Mouse (Mus musculus) layer of hippocampus, adult 8-10 months (tissue): ENCODE data around the gene Chd3. TPM values are rescaled to one million over a fixed set of nuclear protein-coding genes. Genes with fewer than 3 reads are reported as not detected.

ENCODE experiments used
- DNase-seq, 2 experiments: peaks; one replicate each; pipeline ENCODE4 v3.0.0; 2022; ENCODE audit warnings: low spot score in 2 of 2
- total RNA-seq, 4 experiments: library from RNA; stranded (reverse); gene quantifications; 2 replicates each; pipeline ENCODE4 v1.2.4; 2022

Gene Chd3
- total RNA-seq, 4 experiments from 2014 or later = 435 to 510 (median 495) TPM

- DNase-seq = no peak
Measured at GRCm38 (mm10) chr11:69366855-69367615, 2.2 kb downstream of the Chd3 start.

- DNase-seq = peak; percentile 92 to 93
Measured at GRCm38 (mm10) chr11:69366157-69366854, 2.9 kb downstream of the Chd3 start.

- no peak for DNase-seq
Measured at GRCm38 (mm10) chr11:69365722-69366121, 3.5 kb downstream of the Chd3 start.

GRCm38 (mm10) chr11:69364910-69365309, 4.3 kb downstream of the Chd3 start:
- peak; percentile 88 to 95 for DNase-seq

GRCm38 (mm10) chr11:69364376-69364775, 4.8 kb downstream of the Chd3 start:
- no peak for DNase-seq

GRCm38 (mm10) chr11:69362479-69362878, 6.7 kb downstream of the Chd3 start:
- DNase-seq = no peak

- no peak for DNase-seq
Measured at GRCm38 (mm10) chr11:69362021-69362420, 7.2 kb downstream of the Chd3 start.

- no peak for DNase-seq
Measured at GRCm38 (mm10) chr11:69357690-69358089, 11.5 kb downstream of the Chd3 start.

- no peak for DNase-seq
Measured at GRCm38 (mm10) chr11:69356544-69356943, 12.7 kb downstream of the Chd3 start.

- DNase-seq = no peak
Measured at GRCm38 (mm10) chr11:69346441-69346840, 22.8 kb downstream of the Chd3 start.

- DNase-seq = peak; percentile 57 to 72
Measured at GRCm38 (mm10) chr11:69340161-69341131, 28.8 kb downstream of the Chd3 start, which contains the start of gene Rnf227. TSS of gene Rnf227 (plus strand) at chr11:69340461.

GRCm38 (mm10) chr11:69334796-69335195, 34.4 kb downstream of the Chd3 start:
- DNase-seq = no peak

GRCm38 (mm10) chr11:69333922-69334321, 35.3 kb downstream of the Chd3 start:
- DNase-seq = no peak

GRCm38 (mm10) chr11:69332713-69333253, 36.4 kb downstream of the Chd3 start:
- DNase-seq = no peak

GRCm38 (mm10) chr11:69331929-69332405, 37.2 kb downstream of the Chd3 start:
- peak; percentile 71 to 83 for DNase-seq

GRCm38 (mm10) chr11:69331152-69331551, 38.1 kb downstream of the Chd3 start:
- DNase-seq = no peak

- no peak for DNase-seq
Measured at GRCm38 (mm10) chr11:69328517-69328916, 40.7 kb downstream of the Chd3 start.

GRCm38 (mm10) chr11:69327648-69328047, 41.6 kb downstream of the Chd3 start:
- no peak for DNase-seq

- peak in 1 of 2 experiments; percentile 4 for DNase-seq
Measured at GRCm38 (mm10) chr11:69327157-69327442, 42.1 kb downstream of the Chd3 start.

- DNase-seq = no peak
Measured at GRCm38 (mm10) chr11:69326408-69327156, 42.6 kb downstream of the Chd3 start.
